Mouse (Mus musculus): ENCODE results near the gene Olfr530.

- no peak for TF ChIP-seq CTCF (IDR thresholded peaks at IDR 0.05; ENCODE audit: low read depth, low read length)
- no peak for TF ChIP-seq EP300 (IDR thresholded peaks at IDR 0.05; ENCODE audit: insufficient read depth, low read depth, low read length)
These were observed at the start of gene Olfr530 for GRCm38 (mm10) chr7:140376231-140376630.
